Mouse (Mus musculus) brain, embryonic 14.5 days (tissue): ENCODE data around the gene Rps11. TPM values are rescaled to one million over a fixed set of nuclear protein-coding genes. Genes with fewer than 3 reads are reported as not detected.

Source experiments
- DNase-seq: peaks from one replicate; pipeline ENCODE4 v3.0.0-alpha.2; 2011; ENCODE audit warnings: low read depth
- CTCF ChIP-seq: fragments of 200-500 bp; IDR thresholded peaks from 2 replicates; pipeline ENCODE4 v1.5.1; 2012; ENCODE audit warnings: inconsistent platforms, mild to moderate bottlenecking, moderate library complexity, borderline replicate concordance; ENCODE audit not compliant: insufficient read depth, insufficient read length; ENCODE audit errors: extremely low read depth
- POLR2A ChIP-seq: fragments of 200-500 bp; IDR thresholded peaks from 2 replicates; pipeline ENCODE4 v1.6.1; 2012; ENCODE audit warnings: mild to moderate bottlenecking, inconsistent platforms, borderline replicate concordance; ENCODE audit not compliant: poor library complexity, insufficient read depth, insufficient read length, severe bottlenecking; ENCODE audit errors: extremely low read depth
- polyA plus RNA-seq: library from polyadenylated mRNA; depleted of rRNA; stranded (reverse); fragments of >200 nt; gene quantifications from 2 replicates; pipeline ENCODE4 v1.2.3, GENCODE M21; 2012

Rps11 gene
- polyA plus RNA-seq, 1 experiment, result 634 TPM

DNA sequence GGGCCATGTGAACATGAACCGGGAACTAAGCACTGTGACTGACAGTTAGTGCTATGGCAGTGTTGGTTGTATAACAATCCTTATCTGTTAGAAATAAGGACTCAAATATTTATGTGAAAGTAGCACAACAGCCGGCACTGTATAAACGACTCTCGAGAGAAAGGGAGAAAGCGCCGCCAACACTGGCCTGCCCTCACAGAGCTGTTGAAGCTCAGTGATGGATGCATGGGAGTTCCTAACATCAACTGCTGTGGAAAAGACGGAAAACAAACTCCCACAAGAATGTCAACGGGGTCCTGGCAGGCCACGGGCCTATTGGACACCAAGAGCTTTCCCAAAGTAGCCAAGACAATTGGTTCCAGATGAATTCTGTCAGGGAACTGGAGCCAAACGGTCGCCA, 27.1 kb upstream of the Rps11 start:
- peak; percentile 57 for DNase-seq
- no peak for TF ChIP-seq CTCF
- no peak for TF ChIP-seq POLR2A

- no peak for DNase-seq
- TF ChIP-seq CTCF, result no peak
Measured at GRCm38 (mm10) chr7:45150321-45150720, 26.1 kb upstream of the Rps11 start.

GRCm38 (mm10) chr7:45149545-45149944, 25.3 kb upstream of the Rps11 start:
- TF ChIP-seq POLR2A (no peak), CTCF (no peak)
- no peak for DNase-seq

DNA sequence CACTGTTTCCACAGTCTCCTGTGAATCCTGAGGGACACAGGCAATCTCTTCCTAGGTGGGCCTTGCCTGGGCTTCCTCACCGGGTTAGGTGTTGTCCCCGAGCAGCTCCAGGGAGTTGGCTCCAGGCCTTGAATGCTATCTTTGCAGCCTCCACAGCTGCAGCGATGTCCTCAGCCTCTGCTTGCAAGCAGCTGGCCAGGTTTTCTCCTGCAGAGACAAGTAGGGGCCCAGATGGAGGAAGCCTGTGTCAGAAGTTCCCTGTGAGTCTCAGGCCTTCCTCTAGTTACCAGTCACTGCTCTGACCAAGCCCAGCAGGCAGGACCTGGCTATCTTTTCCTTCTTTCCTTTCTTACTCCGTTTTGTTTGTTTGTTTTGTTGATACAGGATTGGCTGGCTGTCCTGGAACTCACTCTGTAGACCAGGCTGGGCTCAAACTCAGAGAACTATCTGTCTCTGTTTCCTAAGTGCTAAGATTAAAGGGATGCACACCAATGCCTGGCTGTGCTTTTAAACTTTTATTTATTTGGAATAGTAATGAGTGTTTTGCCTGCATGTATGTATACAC, 24.4 kb upstream of the Rps11 start:
- DNase-seq, result no peak
- TF ChIP-seq POLR2A, result no peak
- no peak for TF ChIP-seq CTCF

DNA sequence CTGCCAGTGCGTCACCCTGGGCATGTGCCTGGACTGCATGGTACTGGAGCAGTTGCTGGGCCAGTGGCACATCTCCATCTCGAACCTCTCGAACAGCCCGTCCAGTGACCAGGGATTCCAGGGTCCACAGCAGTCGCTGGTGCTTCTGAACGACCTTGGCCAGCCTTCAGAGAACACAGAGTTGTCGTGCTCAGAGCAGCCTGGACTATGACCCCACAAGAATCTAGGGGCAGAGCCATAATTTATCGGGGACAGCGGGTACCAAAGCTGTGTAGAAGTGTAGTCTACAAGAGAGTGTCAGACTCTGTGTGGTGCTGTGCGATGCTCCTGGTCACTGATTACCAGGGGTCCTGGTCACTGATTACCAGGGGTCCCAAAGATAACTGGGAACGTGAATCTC, 23.7 kb upstream of the Rps11 start:
- no peak for TF ChIP-seq CTCF
- TF ChIP-seq POLR2A, result no peak
- no peak for DNase-seq

DNA sequence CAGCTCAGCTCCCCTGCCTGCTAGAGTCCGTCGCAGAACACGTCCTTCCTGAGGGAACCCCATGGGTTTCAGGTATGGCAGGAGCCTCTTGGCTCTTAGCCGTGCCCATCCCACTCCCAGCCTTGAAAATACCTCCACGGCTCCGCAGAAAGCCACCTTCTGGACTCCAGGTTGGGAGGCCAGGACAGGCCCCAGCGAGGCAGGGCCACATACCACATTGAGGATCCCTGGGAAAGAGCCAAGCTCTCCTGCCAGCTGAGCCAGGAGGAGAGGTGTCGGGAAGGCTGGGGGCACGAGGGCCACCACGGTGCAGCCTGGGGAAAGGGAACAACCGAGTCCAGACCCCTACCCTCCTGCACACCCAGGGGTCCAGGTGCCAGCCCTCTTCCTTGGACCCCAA, 23.0 kb upstream of the Rps11 start:
- no peak for DNase-seq
- no peak for TF ChIP-seq CTCF

DNA sequence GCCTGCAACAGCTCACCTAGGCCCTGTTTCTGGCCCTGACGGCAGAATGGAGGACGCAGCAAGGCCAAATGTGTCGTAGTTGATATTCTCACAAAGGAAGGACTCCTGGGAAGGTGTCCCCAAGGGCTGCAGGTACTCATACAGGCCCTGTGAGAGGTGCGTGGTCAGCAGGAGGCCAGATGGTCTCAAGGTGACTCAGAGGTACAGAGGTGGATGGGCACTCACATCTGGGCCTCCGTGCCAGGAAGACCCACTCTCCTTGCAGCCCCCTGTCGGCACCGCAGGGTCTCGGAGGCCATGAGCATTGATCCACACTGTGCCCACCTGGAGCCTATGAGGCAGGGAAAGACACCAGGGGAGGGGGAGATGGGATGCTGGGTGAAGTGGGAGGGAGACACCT, 21.2 kb upstream of the Rps11 start:
- TF ChIP-seq CTCF (no peak), POLR2A (no peak)

DNA sequence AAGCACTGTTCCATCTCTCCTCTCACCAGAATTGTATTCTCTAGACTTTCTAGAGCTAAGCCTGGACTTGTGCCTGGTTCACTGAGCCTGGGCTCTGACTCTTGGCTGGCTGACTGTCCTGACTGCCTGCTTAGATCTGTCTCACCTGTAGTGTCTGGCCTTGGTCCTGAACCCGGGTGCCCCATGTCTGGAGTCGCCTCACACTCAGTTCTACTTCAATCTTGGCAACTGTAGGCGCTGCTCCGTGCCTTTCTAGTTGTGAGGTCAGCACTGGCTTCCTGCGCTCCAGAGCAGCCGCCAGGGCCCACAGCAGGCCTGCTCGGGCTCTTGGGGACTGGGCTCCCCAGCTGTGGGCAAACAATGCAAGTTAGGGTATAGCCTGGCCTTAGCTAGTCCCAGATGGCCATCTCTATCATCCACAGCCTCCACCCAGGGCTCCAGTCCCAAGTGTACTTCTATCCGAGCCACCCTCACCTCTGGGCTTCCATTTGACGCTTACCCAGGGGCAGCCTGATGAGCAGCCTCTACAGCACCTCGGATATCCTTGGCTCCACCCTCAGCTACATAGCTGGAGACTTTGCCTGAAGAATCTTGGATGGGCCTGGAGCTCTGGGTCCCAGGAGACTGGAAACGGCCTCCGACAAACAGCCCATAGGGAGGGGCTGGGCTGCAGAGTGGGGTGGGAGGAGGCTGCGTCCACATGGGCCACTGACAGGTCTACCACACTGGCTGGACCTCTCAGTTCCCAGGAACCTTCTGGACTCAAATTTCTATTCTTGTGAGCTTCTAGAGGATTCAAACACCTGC, 20.3 kb upstream of the Rps11 start:
- no peak for DNase-seq
- TF ChIP-seq CTCF (no peak), POLR2A (no peak)

More for the DNA sequence above, 21.2 kb upstream of the Rps11 start:
- no peak for DNase-seq

DNA sequence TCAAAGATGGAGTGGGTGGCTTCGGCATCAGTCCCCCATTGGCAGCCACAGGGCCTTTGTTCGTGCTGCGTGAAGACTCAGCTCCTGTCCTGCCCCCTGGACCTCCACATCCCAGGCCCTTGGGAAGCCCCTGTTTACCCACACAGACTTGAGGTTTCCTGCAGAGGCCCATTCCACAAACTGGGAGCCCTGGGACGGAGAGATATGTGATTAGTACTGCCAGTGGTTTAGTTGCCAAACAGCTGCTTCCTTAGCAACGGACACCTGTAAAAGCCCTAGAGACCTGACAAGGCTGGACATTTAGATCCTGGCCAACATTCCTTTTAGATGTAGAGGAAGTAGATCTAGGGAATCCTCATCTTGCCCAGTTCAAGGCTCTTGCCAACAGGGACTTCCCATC, 17.7 kb upstream of the Rps11 start:
- DNase-seq, result no peak
- TF ChIP-seq CTCF (no peak), POLR2A (no peak)

DNA sequence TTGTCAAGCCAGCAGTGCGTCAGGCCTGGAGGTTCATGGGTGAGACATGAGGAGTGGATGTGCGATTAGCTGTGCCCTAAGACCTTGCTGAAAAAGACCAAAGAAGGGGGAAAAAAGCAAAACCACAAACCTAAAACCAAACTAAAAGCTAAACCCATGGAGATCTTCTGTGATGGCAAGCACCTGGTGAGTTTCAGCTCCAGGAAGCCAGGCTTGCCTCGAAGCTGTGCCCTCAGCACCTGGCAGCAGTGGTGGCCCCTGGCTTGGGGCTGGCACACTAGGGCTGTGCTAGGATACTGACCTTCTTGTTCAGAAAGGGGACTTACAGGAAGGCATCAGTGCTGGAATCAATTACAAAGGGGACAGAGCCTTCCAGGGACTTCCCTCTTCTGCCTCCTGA, 17.1 kb upstream of the Rps11 start:
- no peak for DNase-seq
- no peak for TF ChIP-seq POLR2A
- TF ChIP-seq CTCF, result no peak

- TF ChIP-seq POLR2A (no peak), CTCF (no peak)
- peak; percentile 60 for DNase-seq
Measured at GRCm38 (mm10) chr7:45139904-45140723, 15.9 kb upstream of the Rps11 start.

DNA sequence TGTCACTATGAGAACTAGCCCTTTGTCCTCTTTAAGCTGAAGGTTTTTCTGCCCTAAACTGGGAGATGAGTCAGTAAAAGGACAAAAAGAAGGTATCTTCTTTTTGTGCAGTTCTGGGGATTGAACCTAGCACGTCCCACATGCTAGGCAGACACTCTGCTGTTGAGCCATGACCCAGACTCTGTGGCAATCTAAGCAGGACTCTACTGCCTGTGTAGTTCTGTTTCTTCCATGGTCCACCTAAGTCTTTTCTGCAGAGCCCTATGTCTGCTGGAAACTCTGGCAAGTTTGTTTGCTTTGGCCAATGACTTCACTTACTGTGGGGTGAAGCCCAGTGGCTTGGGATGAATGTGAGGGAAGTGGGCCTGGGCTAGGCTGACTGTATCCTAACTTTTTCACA, 14.2 kb upstream of the Rps11 start:
- TF ChIP-seq POLR2A (no peak), CTCF (no peak)
- DNase-seq, result no peak
